ENCODE assay signal across 8 mouse cellular contexts in the genomic region with DNA sequence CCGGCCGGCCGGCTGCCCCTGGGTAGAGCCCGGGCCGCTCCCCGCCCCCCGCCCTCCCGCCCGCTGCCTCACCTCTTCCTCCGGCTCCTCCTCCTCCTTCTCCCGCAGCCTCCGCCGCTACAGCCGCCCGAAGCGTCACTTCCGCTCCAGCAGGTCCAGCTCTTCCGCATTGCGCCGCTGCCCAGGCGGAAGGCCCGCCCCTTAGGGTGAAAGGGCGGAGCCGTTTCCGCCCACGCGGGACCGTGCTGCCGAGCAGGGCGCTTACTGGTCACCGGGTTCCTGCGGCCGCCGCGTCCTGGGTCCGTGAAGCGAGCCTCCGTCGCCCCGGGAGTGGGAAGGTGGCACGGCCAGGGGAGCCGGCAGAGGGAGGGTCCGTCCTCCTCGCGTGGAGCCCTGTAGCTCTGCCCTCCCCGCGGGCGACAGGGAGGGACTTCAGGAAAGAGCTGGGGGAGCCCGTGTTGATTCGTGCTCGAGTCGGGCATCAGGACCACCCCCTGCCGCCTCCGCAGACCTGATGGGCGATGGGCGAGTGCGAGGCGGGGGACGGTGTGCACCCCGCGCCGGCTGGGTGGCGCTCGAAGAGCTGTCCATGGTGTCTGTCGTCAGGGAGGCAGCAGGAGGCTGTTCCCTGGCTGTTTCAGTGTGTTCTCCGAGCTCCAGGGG. TPM values are rescaled to one million over a fixed set of nuclear protein-coding genes. Genes with fewer than 3 reads are reported as not detected.
DNase-seq lines count a peak whose midpoint lies in the region; ATAC-seq lines count a peak whose summit lies in the region.

A gene (minus strand): TSS at position 288 of the 663 bp plus-strand sequence.

- intact Hi-C loops in gastrocnemius, postnatal 14 days (cut with DNase I; ENCODE audit: low total_unique reads), result no loop called here
- intact Hi-C loops in left cerebral cortex, postnatal 10 days (cut with DNase I), result loop anchor here (10.0 kb wide), 1 partner anchor 56 kb away; no protein-coding TSS in a partner anchor

- ATAC-seq in inflammation-experienced regulatory T-cells, adult 6 months, result peak; percentile 82
- ATAC-seq in megakaryocyte-erythroid progenitor cell, adult 5-6 weeks (replicated peaks; ENCODE audit: low FRiP score, low TSS enrichment, poor library complexity, severe bottlenecking), result peak; percentile 85

- peak; percentile 95 for DNase-seq in adipocyte (ENCODE audit: low spot score)
- DNase-seq in embryo, embryonic 10 days (ENCODE audit: low spot score), result peak; percentile 95
- peak; percentile 93 for DNase-seq in gastrocnemius, postnatal 14 days
- peak; percentile 87 to 95 for DNase-seq in left cerebral cortex, postnatal 10 days (ENCODE audit: extremely low spot score in 1 of 2, low spot score in 2 of 2)
- peak; percentile 96 for DNase-seq in right cerebral cortex, postnatal 25 days
- DNase-seq in urinary bladder, postnatal 4 days (ENCODE audit: low spot score in 2 of 2), result peak; percentile 87 to 90

RNA-seq across cellular contexts. Expression of the gene that starts here (rescaled TPM):
- total RNA-seq in gastrocnemius, postnatal 14 days (2021), result 10 to 100 TPM; 12.0 to 13.8 TPM
- 10 to 100 TPM; 31.5 to 33.9 (median 33.2) TPM for polyA plus RNA-seq in inflammation-experienced regulatory T-cells, adult 6 months (2017; shearing (Covaris generic))
- total RNA-seq in left cerebral cortex, postnatal 10 days (2021), result 100 to 1,000 TPM; 231 to 243 TPM
- total RNA-seq in megakaryocyte-erythroid progenitor cell, adult 5-6 weeks (2014; fragmentation: Nextera tagmentation), result 38.1 and 48.6 TPM in 2 replicates
- total RNA-seq in megakaryocyte-erythroid progenitor cell, adult 5-6 weeks (2017), result 25.4 and 28.7 TPM in 2 replicates

Comparison
In these comparisons a context has a peak if more than half of its experiments do, and no peak if none do; other contexts are left out.
1. Peak in every context shown above with its lines: DNase-seq and ATAC-seq.
2. RNA of the gene that starts here (total RNA-seq): 231 to 243 TPM in left cerebral cortex, postnatal 10 days; 25.4 to 48.6 TPM in megakaryocyte-erythroid progenitor cell, adult 5-6 weeks and 12.0 to 13.8 TPM in gastrocnemius, postnatal 14 days; every median in the first group is over 4 times any median in the second.